In genomic region chr5:32862469-32863132, GRCm38 (mm10) we compare ENCODE assay signal across 8 mouse cellular contexts. TPM values are rescaled to one million over a fixed set of nuclear protein-coding genes. Genes with fewer than 3 reads are reported as not detected.
DNase-seq lines count a peak whose midpoint lies in the region; ATAC-seq and TF ChIP-seq lines count a peak whose summit lies in the region.

No protein-coding gene starts in this region.

- WGBS in heart, embryonic 13.5 days: 79% methylated on average over 6 of the region's 6 CpGs
- 43% methylated on average over 6 of the region's 6 CpGs for WGBS in kidney, embryonic 16.5 days
- 60% methylated on average over 4 of the region's 6 CpGs for WGBS in macrophage (ENCODE audit: missing documents)

- no peak for TF ChIP-seq POLR2A in bone marrow macrophage, adult 2 months (IDR thresholded peaks at IDR 0.05; ENCODE audit: borderline replicate concordance, low read depth, low read length)

- no peak overlapping the region for H3K9ac ChIP-seq in heart, embryonic 13.5 days
- H3K9ac ChIP-seq in kidney, embryonic 16.5 days (replicated peaks; ENCODE audit: low read length): no peak overlapping the region

- H3K4me1 ChIP-seq in heart, embryonic 13.5 days: peaks cover 8% of the 10 kb centered on the region
- H3K4me1 ChIP-seq in bone marrow macrophage, adult 2 months (ENCODE audit: control insufficient read depth, insufficient read depth, low read length): peaks cover 6% of the 10 kb centered on the region; the same call in 1 of the 2 replicates
- H3K4me1 ChIP-seq in kidney, embryonic 16.5 days (ENCODE audit: insufficient read depth, low read length): peaks cover 9% of the 10 kb centered on the region

- no peak for TF ChIP-seq CTCF in bone marrow macrophage, adult 2 months (IDR thresholded peaks at IDR 0.05; ENCODE audit: low read depth, low read length)

- H3K27ac ChIP-seq in heart, embryonic 13.5 days (replicated peaks): peak overlapping the region; percentile 84; the same call in 1 of the 2 replicates
- H3K27ac ChIP-seq in bone marrow macrophage, adult 2 months (ENCODE audit: insufficient read depth, low read depth, low read length): peak overlapping the region; percentile 92; the same call in 1 of the 2 replicates
- H3K27ac ChIP-seq in kidney, embryonic 16.5 days (ENCODE audit: low read length): no peak overlapping the region
- peak overlapping the region; percentile 67 for H3K27ac ChIP-seq in macrophage

- no peaks in the 10 kb centered on the region for H3K27me3 ChIP-seq in heart, embryonic 13.5 days (replicated peaks)
- H3K27me3 ChIP-seq in kidney, embryonic 16.5 days (ENCODE audit: insufficient read depth, low read length): no peaks in the 10 kb centered on the region

- H3K79me2 ChIP-seq in macrophage (ENCODE audit: inconsistent target): no peaks in the 10 kb centered on the region; the same call in 1 of the 2 replicates

- no peak for ATAC-seq in heart, embryonic 13.5 days (ENCODE audit: extremely low read depth, insufficient number of reproducible peaks, low FRiP score, low TSS enrichment)
- no peak for ATAC-seq in kidney, embryonic 16.5 days (ENCODE audit: low FRiP score, low TSS enrichment)

- DNase-seq in heart, adult 8-10 months (ENCODE audit: low spot score): no peak
- no peak for DNase-seq in embryo, embryonic 11 days
- DNase-seq in ovary, postnatal 36 days (ENCODE audit: low spot score): no peak
- no peak for DNase-seq in testis, postnatal 10 days (ENCODE audit: low spot score)

- H3K4me2 ChIP-seq in heart, embryonic 13.5 days: peak overlapping the region; percentile 87
- H3K4me2 ChIP-seq in kidney, embryonic 16.5 days (replicated peaks; ENCODE audit: low read depth, low read length): peak overlapping the region; percentile 46; the same call in 1 of the 2 replicates

- no peaks in the 10 kb centered on the region for H3K9me3 ChIP-seq in heart, embryonic 13.5 days
- H3K9me3 ChIP-seq in kidney, embryonic 16.5 days (ENCODE audit: low read length): no peaks in the 10 kb centered on the region

- peak overlapping the region; percentile 85 for H3K4me3 ChIP-seq in heart, embryonic 13.5 days
- no peak overlapping the region; the same call in 1 of the 2 replicates for H3K4me3 ChIP-seq in bone marrow macrophage, adult 2 months (ENCODE audit: insufficient read depth, low read length)
- H3K4me3 ChIP-seq in kidney, embryonic 16.5 days (ENCODE audit: low read length): no peak overlapping the region; the same call in 1 of the 2 replicates
- H3K4me3 ChIP-seq in macrophage (ENCODE audit: inconsistent target): peak overlapping the region; percentile 28

- peaks cover 22% of the 10 kb centered on the region for H3K36me3 ChIP-seq in heart, embryonic 13.5 days
- H3K36me3 ChIP-seq in kidney, embryonic 16.5 days (ENCODE audit: insufficient read depth, low read length): peaks cover 2% of the 10 kb centered on the region; the same call in 1 of the 2 replicates
- no peaks in the 10 kb centered on the region for H3K36me3 ChIP-seq in macrophage (ENCODE audit: inconsistent target)

RNA-seq across cellular contexts. Expression of gene Depdc5, which starts 0.9 kb away (rescaled TPM):
- 15.6 and 18.1 TPM in 2 replicates for polyA plus RNA-seq in heart, embryonic 13.5 days (2015; fragmentation: Nextera tagmentation; extraction: Ambion mirVana)
- total RNA-seq in heart, adult 8-10 months (2022): 10 to 100 TPM; 21.8 to 29.3 (median 25.6) TPM
- 16.7 and 21.0 TPM in 2 replicates for polyA plus RNA-seq in bone marrow macrophage, adult 2 months (2012; ENCODE audit: insufficient read depth, insufficient read length, missing spikeins)
- 23.3 and 25.7 TPM in 2 replicates for polyA plus RNA-seq in kidney, embryonic 16.5 days (2015; fragmentation: Nextera tagmentation; extraction: Ambion mirVana)
- total RNA-seq in macrophage (2018; cell fraction: chromatin; rRNA removed): 100 to 1,000 TPM in 15 of 26 experiments, 10 to 100 TPM in 11; 16.4 to 163 (median 103) TPM
- total RNA-seq in macrophage (2018; cell fraction: cytosol; rRNA removed): 10 to 100 TPM in 24 of 26 experiments, 1 to 10 TPM in 2; 9.0 to 19.7 (median 13.5) TPM
- total RNA-seq in macrophage (2018; cell fraction: nucleus; rRNA removed): 10 to 100 TPM; 12.8 to 94.5 (median 36.1) TPM
- polyA plus RNA-seq in macrophage (2018): 9.7 to 14.0 TPM (median 13.7 TPM) in 3 replicates

RNA-seq across cellular contexts. Expression of gene Prr14l, which starts 8.5 kb away (rescaled TPM):
- polyA plus RNA-seq in heart, embryonic 13.5 days (2015; fragmentation: Nextera tagmentation; extraction: Ambion mirVana): 7.8 and 10.2 TPM in 2 replicates
- total RNA-seq in heart, adult 8-10 months (2022): 1 to 10 TPM; 5.0 to 5.8 (median 5.6) TPM
- 20.8 and 27.5 TPM in 2 replicates for polyA plus RNA-seq in bone marrow macrophage, adult 2 months (2012; ENCODE audit: insufficient read depth, insufficient read length, missing spikeins)
- 12.5 and 13.8 TPM in 2 replicates for polyA plus RNA-seq in kidney, embryonic 16.5 days (2015; fragmentation: Nextera tagmentation; extraction: Ambion mirVana)
- 100 to 1,000 TPM in 11 of 26 experiments, 10 to 100 TPM in 15; 30.1 to 161 (median 91.9) TPM for total RNA-seq in macrophage (2018; cell fraction: chromatin; rRNA removed)
- 10 to 100 TPM; 12.0 to 42.6 (median 22.4) TPM for total RNA-seq in macrophage (2018; cell fraction: cytosol; rRNA removed)
- total RNA-seq in macrophage (2018; cell fraction: nucleus; rRNA removed): 100 to 1,000 TPM in 1 of 26 experiments, 10 to 100 TPM in 25; 27.6 to 106 (median 43.0) TPM
- 8.0 to 10.7 TPM (median 8.3 TPM) in 3 replicates for polyA plus RNA-seq in macrophage (2018)

RNA-seq across cellular contexts. Expression of gene Gm20671, which starts 35.7 kb away (rescaled TPM):
- not detected in 2 replicates for polyA plus RNA-seq in heart, embryonic 13.5 days (2015; fragmentation: Nextera tagmentation; extraction: Ambion mirVana)
- under 1 TPM in 2 of 4 experiments, not detected in 2; 0.35 to 0.37 TPM for total RNA-seq in heart, adult 8-10 months (2022)
- not detected in 2 replicates for polyA plus RNA-seq in bone marrow macrophage, adult 2 months (2012; ENCODE audit: insufficient read depth, insufficient read length, missing spikeins)
- polyA plus RNA-seq in kidney, embryonic 16.5 days (2015; fragmentation: Nextera tagmentation; extraction: Ambion mirVana): not detected in 2 replicates
- total RNA-seq in macrophage (2018; cell fraction: chromatin; rRNA removed): not detected
- total RNA-seq in macrophage (2018; cell fraction: cytosol; rRNA removed): not detected
- not detected for total RNA-seq in macrophage (2018; cell fraction: nucleus; rRNA removed)
- polyA plus RNA-seq in macrophage (2018): not detected in 3 replicates

Comparison
In these comparisons a context has a peak if more than half of its experiments do, and no peak if none do; other contexts are left out.
1. H3K4me3 ChIP-seq: peak in heart, embryonic 13.5 days (single experiment) and macrophage (single experiment); none in bone marrow macrophage, adult 2 months (single experiment) and kidney, embryonic 16.5 days (single experiment).